Mouse (Mus musculus) cortical plate, adult 2 months (tissue): ENCODE data around the gene Card6. TPM values are rescaled to one million over a fixed set of nuclear protein-coding genes. Genes with fewer than 3 reads are reported as not detected.

Experiments used
- H3K27ac ChIP-seq: fragments of 200-500 bp; 2 replicates; pipeline ENCODE4 v1.5.1; 2012; ENCODE audit warnings: low read length, control low read depth, inconsistent platforms; ENCODE audit not compliant: insufficient read depth
- H3K4me1 ChIP-seq: fragments of 200-500 bp; 2 replicates; pipeline ENCODE4 v1.6.1; 2011; ENCODE audit warnings: low read length; ENCODE audit not compliant: control insufficient read depth, insufficient read depth
- H3K4me3 ChIP-seq: fragments of 200-500 bp; 2 replicates; pipeline ENCODE4 v1.5.1; 2011; ENCODE audit warnings: mild to moderate bottlenecking, low read length, control low read depth; ENCODE audit not compliant: insufficient read depth
- CTCF ChIP-seq: fragments of 200-500 bp; IDR thresholded peaks from 2 replicates; pipeline ENCODE4 v1.5.1; 2011; ENCODE audit warnings: mild to moderate bottlenecking, control low read depth, low read length; ENCODE audit not compliant: insufficient read depth; ENCODE audit errors: extremely low read depth
- POLR2A ChIP-seq: fragments of 200-500 bp; IDR thresholded peaks from 2 replicates; pipeline ENCODE4 v1.6.1; 2011; ENCODE audit warnings: mild to moderate bottlenecking, low read length, control low read depth; ENCODE audit not compliant: insufficient read depth; ENCODE audit errors: extremely low read depth
- polyA plus RNA-seq: library from polyadenylated mRNA; depleted of rRNA; stranded (reverse); fragments of >200 nt; gene quantifications from 2 replicates; pipeline ENCODE4 v1.2.3, GENCODE M21; 2012

The Card6 gene
- polyA plus RNA-seq, 1 experiment: 0.75 TPM

GRCm38 (mm10) chr15:5143361-5144020 is 35.2 kb upstream of the Card6 start, which contains the start of gene Prkaa1:
Prkaa1 (plus strand) TSS chr15:5143861.
- Histone ChIP-seq H3K4me3 (peak within 1 kb of the TSS; percentile 98), H3K27ac (peak within 1 kb of the TSS; percentile 97), H3K4me1 (peaks cover 6% of the 10 kb centered on the region; the same call in 1 of the 2 replicates)
- TF ChIP-seq POLR2A (0 out of 2 replicates have a peak, but pooled peaks have one; percentile 40), CTCF (no peak)

DNA sequence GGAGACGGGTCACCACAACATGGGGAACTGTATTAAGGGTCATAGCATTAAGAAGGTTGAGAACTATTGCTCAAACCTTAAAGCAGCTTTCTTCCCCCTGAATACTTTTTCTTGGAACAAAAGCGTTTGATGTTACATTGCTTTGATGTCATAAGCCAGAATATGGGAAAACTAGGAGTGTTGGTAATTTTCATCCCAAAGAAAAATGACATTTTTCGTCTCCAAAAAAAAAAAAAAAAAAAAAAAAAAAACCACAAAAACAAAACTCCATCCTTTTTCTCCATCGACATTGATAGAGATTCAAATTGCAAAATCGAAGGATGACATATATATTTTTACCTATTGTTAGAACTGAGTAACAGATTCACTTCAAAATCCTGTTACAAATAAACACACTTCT is 34.4 kb upstream of the Card6 start:
- TF ChIP-seq CTCF (no peak), POLR2A (no peak)
- H3K4me3 ChIP-seq: no peak overlapping the region; the same call in 1 of the 2 replicates

DNA sequence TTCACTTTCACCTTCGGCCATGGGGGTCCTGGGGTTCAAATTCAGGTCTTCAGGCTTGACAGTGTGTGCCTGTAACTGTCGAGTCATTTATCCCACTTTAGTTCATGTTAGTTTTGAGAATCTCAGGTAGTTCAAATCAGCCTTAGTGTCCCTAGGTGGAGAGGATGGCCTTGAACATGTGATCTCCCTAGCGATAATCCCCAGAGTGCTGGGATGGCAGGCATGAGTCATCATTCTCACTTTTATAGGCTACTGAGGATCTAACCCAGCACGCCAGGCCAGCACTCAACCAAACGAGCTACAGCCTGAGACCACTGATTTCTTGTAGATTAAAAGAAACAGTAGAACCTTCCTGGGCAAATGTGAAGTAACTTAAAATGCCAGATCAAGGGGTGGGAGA is 33.7 kb upstream of the Card6 start:
- H3K27ac ChIP-seq: no peak overlapping the region
- TF ChIP-seq POLR2A: no peak
- TF ChIP-seq CTCF: no peak
- peaks cover 6% of the 10 kb centered on the region; the same call in 1 of the 2 replicates for H3K4me1 ChIP-seq
- no peak overlapping the region for H3K4me3 ChIP-seq

More for the DNA sequence above, 34.4 kb upstream of the Card6 start:
- H3K27ac ChIP-seq: no peak overlapping the region
- H3K4me1 ChIP-seq: peaks cover 6% of the 10 kb centered on the region; the same call in 1 of the 2 replicates

DNA sequence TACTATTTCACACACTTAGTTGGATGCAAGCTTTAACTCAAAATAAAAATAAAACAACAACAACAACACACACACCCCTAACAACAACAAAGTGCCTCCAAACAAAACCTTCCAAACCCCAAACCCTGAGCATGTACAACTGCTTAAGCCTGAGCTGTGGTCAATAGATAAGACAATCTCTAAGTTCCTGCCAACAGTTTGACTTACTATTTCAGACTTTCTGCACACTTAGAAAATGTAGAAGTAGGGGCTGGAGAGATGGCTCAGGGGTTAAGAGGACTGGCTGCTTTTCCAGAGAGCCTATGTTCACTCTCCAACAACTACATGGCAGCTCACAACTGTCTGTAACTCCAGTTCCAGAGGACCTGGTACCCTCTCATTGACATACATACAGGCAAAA is 32.0 kb upstream of the Card6 start:
- peaks cover 4% of the 10 kb centered on the region; the same call in 1 of the 2 replicates for H3K4me1 ChIP-seq
- TF ChIP-seq POLR2A (no peak), CTCF (no peak)
- H3K4me3 ChIP-seq: no peak overlapping the region
- H3K27ac ChIP-seq: no peak overlapping the region

GRCm38 (mm10) chr15:5139863-5140262 is 31.5 kb upstream of the Card6 start:
- Histone ChIP-seq H3K4me3 (no peak overlapping the region), H3K27ac (no peak overlapping the region), H3K4me1 (peaks cover under 1% of the 10 kb centered on the region; the same call in 1 of the 2 replicates)
- TF ChIP-seq CTCF (no peak), POLR2A (no peak)

GRCm38 (mm10) chr15:5139366-5139765 is 31.0 kb upstream of the Card6 start:
- Histone ChIP-seq H3K4me1 (no peaks in the 10 kb centered on the region), H3K4me3 (no peak overlapping the region), H3K27ac (no peak overlapping the region)
- no peak for TF ChIP-seq POLR2A

- H3K4me1 ChIP-seq: no peaks in the 10 kb centered on the region
- H3K4me3 ChIP-seq: no peak overlapping the region
- TF ChIP-seq CTCF: no peak
- no peak for TF ChIP-seq POLR2A
- no peak overlapping the region for H3K27ac ChIP-seq
Observed at GRCm38 (mm10) chr15:5138021-5138856, 29.9 kb upstream of the Card6 start.

- Histone ChIP-seq H3K4me1 (no peaks in the 10 kb centered on the region), H3K27ac (no peak overlapping the region), H3K4me3 (no peak overlapping the region)
- TF ChIP-seq CTCF: no peak
- no peak for TF ChIP-seq POLR2A
Observed at GRCm38 (mm10) chr15:5134945-5135483, 26.7 kb upstream of the Card6 start.

- TF ChIP-seq POLR2A (no peak), CTCF (no peak)
- H3K27ac ChIP-seq: no peak overlapping the region
- no peaks in the 10 kb centered on the region for H3K4me1 ChIP-seq
- no peak overlapping the region for H3K4me3 ChIP-seq
Observed at GRCm38 (mm10) chr15:5134179-5134578, 25.8 kb upstream of the Card6 start.
